Mouse (Mus musculus) limb, embryonic 15.5 days (tissue): Measurements from ENCODE around the gene Adpgk. TPM values are rescaled to one million over a fixed set of nuclear protein-coding genes. Genes with fewer than 3 reads are reported as not detected.

ENCODE experiments used
- ATAC-seq: fragments of 200-750 bp; cut with Nextera tagmentation; 2 replicates; pipeline ENCODE4 v1.8.0; 2017; ENCODE audit warnings: low read depth, moderate TSS enrichment; ENCODE audit not compliant: insufficient number of reproducible peaks, low FRiP score, low TSS enrichment
- H3K27ac ChIP-seq: fragments of 300-500 bp; sonication (generic); 2 replicates; pipeline ENCODE4 v1.5.1; 2015; ENCODE audit warnings: moderate library complexity, mild to moderate bottlenecking, inconsistent platforms
- H3K27me3 ChIP-seq: fragments of 300-500 bp; sonication (generic); 2 replicates; pipeline ENCODE4 v1.6.1; 2015; ENCODE audit warnings: inconsistent platforms
- H3K36me3 ChIP-seq: fragments of 300-500 bp; sonication (generic); 2 replicates; pipeline ENCODE4 v1.6.1; 2015; ENCODE audit warnings: inconsistent platforms
- H3K4me1 ChIP-seq: fragments of 300-500 bp; sonication (generic); 2 replicates; pipeline ENCODE4 v1.6.1; 2015; ENCODE audit warnings: inconsistent platforms
- H3K4me2 ChIP-seq: fragments of 300-500 bp; sonication (generic); 2 replicates; pipeline ENCODE4 v1.6.1; 2015; ENCODE audit warnings: mild to moderate bottlenecking, inconsistent platforms
- H3K4me3 ChIP-seq: fragments of 300-500 bp; sonication (generic); 2 replicates; pipeline ENCODE4 v1.5.1; 2015; ENCODE audit warnings: mild to moderate bottlenecking, inconsistent platforms
- H3K9ac ChIP-seq: fragments of 300-500 bp; sonication (generic); 2 replicates; pipeline ENCODE4 v1.6.1; 2015; ENCODE audit warnings: inconsistent platforms
- H3K9me3 ChIP-seq: fragments of 300-500 bp; sonication (generic); 2 replicates; pipeline ENCODE4 v1.6.1; 2016; ENCODE audit warnings: inconsistent platforms
- WGBS: fragments of 180-500 bp; shearing (Covaris S2); methylation state at CpG from one replicate; pipeline ENCODE4 v1.1.7; 2015; 5-methylcytosine and 5-hydroxymethylcytosine counted together
- polyA plus RNA-seq: library from polyadenylated mRNA; unstranded; fragments of >200 nt; fragmentation: Nextera tagmentation; extraction: Ambion mirVana; gene quantifications from 2 replicates; pipeline ENCODE4 v1.2.1, GENCODE M21; 2015

Gene Adpgk
- 42.8 and 44.3 TPM in 2 replicates for polyA plus RNA-seq

DNA sequence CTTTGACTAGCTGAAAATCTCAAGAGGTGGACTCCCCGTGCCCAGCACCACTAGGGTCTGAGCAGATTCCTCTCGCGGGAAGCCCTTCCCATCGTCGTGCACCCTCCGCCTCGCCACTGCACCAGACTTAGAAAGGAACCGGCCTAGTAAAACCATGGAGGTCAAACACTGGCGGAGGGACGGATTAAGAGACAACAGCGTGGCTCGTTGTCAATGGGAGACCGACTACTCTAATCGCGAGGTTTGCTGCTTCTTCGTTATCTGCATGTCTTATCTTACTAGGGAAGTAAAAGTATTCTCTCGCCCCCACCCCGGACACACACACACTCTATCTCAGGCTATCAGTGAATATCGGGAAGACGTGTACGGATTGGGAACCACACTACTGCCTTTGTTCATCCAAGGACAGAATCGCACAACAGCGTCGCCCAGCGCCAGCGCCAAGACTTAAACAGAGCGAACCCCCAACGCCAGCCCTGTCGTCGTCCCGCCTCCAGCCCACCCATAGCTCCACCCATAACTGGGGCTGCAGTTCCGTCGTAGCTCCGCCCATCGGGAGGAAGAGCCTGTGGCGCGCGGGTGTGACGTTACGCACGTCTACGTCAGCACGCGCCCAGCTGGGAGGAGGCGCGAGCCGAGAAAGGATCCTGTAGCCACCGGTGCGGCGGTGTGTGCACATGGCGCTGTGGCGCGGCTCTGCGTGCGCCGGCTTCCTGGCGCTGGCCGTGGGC, at the start of gene Adpgk:
TSS of gene Adpgk (plus strand) at position 602 of the 731 bp plus-strand sequence.
- H3K36me3 ChIP-seq, result no peaks in the 10 kb centered on the region
- peak within 1 kb of the TSS; percentile 69 for H3K4me2 ChIP-seq
- H3K27me3 ChIP-seq, result no peaks in the 10 kb centered on the region
- peaks cover 35% of the 10 kb centered on the region for H3K4me1 ChIP-seq
- ATAC-seq, result peak; percentile 99
- peak within 1 kb of the TSS; percentile 88 for H3K27ac ChIP-seq
- 1% methylated on average over 58 of the region's 58 CpGs for WGBS
- peak within 1 kb of the TSS; percentile 85 for H3K4me3 ChIP-seq
- peak within 1 kb of the TSS; percentile 80 for H3K9ac ChIP-seq
- no peaks in the 10 kb centered on the region for H3K9me3 ChIP-seq

DNA sequence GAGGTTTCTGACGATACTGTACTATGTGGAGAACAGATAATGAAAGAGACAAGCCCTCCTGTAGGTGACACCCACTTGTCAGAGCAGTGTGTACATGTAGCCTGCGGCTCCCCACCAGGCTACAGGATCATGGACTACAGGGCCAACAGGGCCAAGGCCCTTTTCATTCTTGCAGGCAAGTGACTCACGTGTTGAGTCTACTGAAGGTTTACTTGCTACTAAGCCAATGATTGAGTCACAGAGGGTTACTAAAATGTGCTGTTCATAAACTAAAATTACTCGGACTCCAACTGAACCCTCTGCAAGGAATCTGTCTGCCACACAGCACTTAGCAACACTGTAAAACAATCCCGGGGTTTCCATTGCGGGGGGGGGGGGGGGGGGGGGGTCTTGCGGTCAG, 46.2 kb upstream of the Adpgk start:
- no peak for ATAC-seq
- H3K4me3 ChIP-seq, result no peak overlapping the region
- H3K9ac ChIP-seq, result no peak overlapping the region
- H3K27ac ChIP-seq, result no peak overlapping the region
- no peaks in the 10 kb centered on the region for H3K27me3 ChIP-seq
- H3K4me1 ChIP-seq, result peaks cover 12% of the 10 kb centered on the region
- H3K9me3 ChIP-seq, result no peaks in the 10 kb centered on the region
- no peak overlapping the region for H3K4me2 ChIP-seq
- 45% methylated on average over 6 of the region's 7 CpGs for WGBS
- no peaks in the 10 kb centered on the region for H3K36me3 ChIP-seq

DNA sequence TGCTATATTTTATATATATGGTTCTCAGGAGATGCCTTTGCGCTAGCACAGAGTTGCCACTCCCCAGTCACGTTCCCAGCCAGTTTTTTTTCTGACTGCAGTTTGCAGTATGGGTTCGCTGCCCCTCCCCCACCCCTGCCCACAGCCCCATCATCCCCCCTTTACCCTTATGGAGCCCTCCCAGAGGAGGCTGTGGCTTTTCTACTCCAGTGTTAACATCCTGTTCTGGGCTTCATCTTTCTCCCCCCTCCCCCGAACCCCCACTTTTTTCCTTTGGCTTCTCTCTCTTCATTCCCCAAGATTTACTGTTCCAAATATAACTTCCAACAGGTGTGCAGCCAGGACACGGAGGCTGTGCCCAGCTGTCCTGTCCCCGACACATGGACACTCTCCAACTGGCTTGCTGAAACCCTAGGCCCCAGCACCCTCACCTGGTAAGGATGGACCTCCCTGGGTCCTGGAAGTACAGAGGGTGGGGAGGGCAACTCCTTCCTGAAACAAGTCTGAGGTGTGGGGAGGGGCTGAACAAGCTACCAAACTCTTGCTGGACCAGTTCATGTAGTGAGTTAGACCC, 44.8 kb upstream of the Adpgk start:
- H3K9ac ChIP-seq, result no peak overlapping the region
- H3K4me2 ChIP-seq, result no peak overlapping the region
- peak; percentile 68; the same call in 1 of the 2 replicates for ATAC-seq
- no peaks in the 10 kb centered on the region for H3K27me3 ChIP-seq
- peak overlapping the region; percentile 33; the same call in 1 of the 2 replicates for H3K27ac ChIP-seq
- H3K36me3 ChIP-seq, result no peaks in the 10 kb centered on the region
- H3K4me1 ChIP-seq, result peaks cover 12% of the 10 kb centered on the region
- H3K4me3 ChIP-seq, result no peak overlapping the region
- 22% methylated on average over 6 of the region's 6 CpGs for WGBS
- no peaks in the 10 kb centered on the region for H3K9me3 ChIP-seq

DNA sequence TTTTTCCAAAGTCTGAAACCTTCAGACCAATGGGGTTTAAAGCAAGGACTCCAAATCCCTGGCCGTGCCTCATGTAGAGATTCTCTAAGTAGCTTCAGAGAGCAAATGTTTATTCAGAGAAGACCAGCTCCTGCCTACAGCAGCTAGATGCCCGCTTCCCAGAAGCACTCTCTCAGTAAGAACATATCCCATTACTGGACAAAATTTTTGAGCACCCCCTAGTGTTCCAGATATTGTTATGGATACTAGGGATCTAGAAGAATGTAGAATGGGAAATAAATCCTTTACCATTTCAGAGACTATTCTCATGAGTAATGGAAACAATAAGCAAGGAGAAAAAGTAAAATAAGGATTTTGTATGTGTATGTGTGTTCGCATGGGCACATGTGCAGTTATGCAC, 42.0 kb upstream of the Adpgk start:
- H3K9me3 ChIP-seq, result no peaks in the 10 kb centered on the region
- no peak overlapping the region for H3K4me3 ChIP-seq
- H3K36me3 ChIP-seq, result no peaks in the 10 kb centered on the region
- H3K27ac ChIP-seq, result no peak overlapping the region
- no peaks in the 10 kb centered on the region for H3K27me3 ChIP-seq
- H3K9ac ChIP-seq, result no peak overlapping the region
- peaks cover 12% of the 10 kb centered on the region for H3K4me1 ChIP-seq
- ATAC-seq, result no peak
- H3K4me2 ChIP-seq, result no peak overlapping the region
- WGBS, result 79% methylated on average over 3 of the region's 3 CpGs

DNA sequence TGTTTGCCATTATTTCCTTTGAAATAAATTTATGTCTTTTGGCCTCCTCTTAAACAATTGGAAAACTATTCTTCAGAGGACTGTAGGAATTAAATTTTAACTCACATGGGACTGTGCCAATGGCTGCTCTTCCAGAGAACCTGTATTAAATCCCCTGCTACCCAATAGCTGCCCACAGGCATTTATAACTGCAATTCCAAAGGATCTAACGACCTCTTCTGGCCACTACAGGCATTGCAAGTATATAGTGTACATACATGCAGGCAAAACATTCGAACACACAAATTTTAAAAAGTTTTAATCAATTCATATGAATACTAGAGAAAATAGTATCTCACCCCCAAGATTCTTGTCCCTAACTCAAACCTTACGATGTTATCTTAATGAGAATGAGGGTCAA, 41.1 kb upstream of the Adpgk start:
- no peaks in the 10 kb centered on the region for H3K9me3 ChIP-seq
- peaks cover 12% of the 10 kb centered on the region for H3K4me1 ChIP-seq
- H3K27me3 ChIP-seq, result no peaks in the 10 kb centered on the region
- H3K27ac ChIP-seq, result no peak overlapping the region
- WGBS, result 60% methylated on average over 3 of the region's 3 CpGs
- no peak overlapping the region for H3K9ac ChIP-seq
- no peak for ATAC-seq
- H3K36me3 ChIP-seq, result no peaks in the 10 kb centered on the region
- H3K4me3 ChIP-seq, result no peak overlapping the region
- H3K4me2 ChIP-seq, result no peak overlapping the region

DNA sequence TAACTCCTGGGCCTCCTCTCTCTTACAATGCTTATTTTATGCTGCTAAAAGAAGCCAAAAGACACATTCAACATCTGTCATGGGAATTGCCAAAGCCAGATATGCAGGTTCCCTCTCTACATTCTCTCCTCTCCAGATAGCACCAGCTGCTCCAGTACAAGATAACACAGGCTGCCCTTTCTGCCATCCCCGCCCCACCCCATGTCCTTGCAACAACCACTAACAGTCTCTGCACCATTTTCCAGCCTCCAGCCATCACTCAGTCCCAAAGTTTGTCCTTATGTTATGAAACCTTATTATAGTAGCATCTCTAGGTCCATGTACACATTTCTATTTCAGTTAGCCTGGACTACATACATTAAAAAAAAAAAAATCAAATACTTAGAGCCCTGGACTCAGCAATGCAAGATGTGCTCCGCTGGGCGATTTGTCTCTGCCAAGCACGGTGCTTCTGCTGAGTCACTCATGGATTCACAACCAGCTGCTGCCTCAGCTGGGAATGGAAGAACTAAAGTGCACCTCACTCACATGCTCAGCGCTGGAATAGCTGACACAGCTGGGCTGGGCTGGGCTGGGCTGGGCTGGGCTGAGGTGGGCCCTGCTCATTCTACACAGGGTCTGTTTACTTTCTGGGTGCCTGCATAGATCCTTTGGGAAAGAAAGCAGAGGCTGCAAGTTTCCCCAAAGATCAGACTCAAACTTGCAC, 36.5 kb upstream of the Adpgk start:
- H3K4me3 ChIP-seq, result no peak overlapping the region
- H3K9me3 ChIP-seq, result no peaks in the 10 kb centered on the region
- no peak overlapping the region for H3K27ac ChIP-seq
- no peak overlapping the region for H3K9ac ChIP-seq
- H3K4me1 ChIP-seq, result peaks cover 4% of the 10 kb centered on the region; the same call in 1 of the 2 replicates
- no peak for ATAC-seq
- no peak overlapping the region for H3K4me2 ChIP-seq
- WGBS, result 67% methylated on average over 5 of the region's 5 CpGs
- H3K27me3 ChIP-seq, result no peaks in the 10 kb centered on the region
- no peaks in the 10 kb centered on the region for H3K36me3 ChIP-seq

DNA sequence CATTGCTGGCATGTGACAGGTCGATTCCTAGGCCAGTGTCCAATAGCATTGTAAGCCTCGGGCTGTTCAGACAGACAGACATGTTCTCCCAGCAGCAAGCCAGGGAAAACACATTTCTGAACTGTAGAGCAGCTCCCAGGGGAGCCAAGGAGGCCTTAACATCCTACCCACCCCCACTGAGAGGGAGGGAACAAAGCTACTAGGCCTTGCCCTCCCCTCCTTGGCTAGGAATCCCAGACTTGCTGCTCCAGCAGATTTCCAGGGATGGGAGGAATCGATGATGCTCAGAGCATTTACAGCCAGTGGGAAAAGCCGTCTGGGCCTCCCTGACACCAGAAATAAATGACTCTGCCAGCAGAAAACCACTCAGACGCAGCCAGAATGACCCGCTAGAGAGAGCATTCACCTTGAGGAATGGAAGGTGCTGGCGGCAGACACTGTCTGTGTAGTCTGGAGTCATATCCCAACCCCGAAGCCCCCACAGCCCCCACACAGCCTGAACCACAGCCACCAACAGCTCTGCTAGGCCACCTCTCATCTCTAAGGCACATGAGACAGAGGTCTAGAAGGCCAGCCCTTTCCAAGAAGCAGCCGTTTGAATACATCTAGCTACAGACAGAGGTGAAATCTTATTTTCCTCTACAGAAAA, 31.4 kb upstream of the Adpgk start:
- ATAC-seq, result no peak
- Histone ChIP-seq H3K36me3 (no peaks in the 10 kb centered on the region), H3K9ac (no peak overlapping the region), H3K27me3 (no peaks in the 10 kb centered on the region), H3K4me1 (peaks cover 18% of the 10 kb centered on the region; the same call in 1 of the 2 replicates), H3K9me3 (no peaks in the 10 kb centered on the region), H3K27ac (0 out of 2 replicates have a peak overlapping the region, but pooled peaks have one; percentile 22), H3K4me2 (no peak overlapping the region), H3K4me3 (no peak overlapping the region)
- WGBS, result 46% methylated on average over 9 of the region's 9 CpGs

DNA sequence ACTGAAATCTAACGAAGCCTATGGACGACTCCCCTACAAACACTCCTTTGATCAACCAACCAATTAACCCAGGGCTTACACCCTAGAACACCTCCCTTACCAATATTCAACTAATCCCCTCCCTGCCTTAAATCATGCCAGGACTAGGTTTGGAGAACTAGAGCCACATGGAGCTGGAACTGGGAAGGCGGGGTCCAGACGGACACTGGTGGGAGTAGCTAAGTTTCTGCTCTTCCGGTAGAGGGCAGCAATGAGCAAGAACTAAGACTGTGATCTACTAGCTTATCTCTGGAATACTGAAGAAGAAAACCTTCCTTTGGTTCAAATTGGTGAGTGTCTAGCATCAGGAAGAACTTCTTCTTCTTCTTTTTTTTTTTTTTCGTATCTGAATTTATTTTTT, 25.0 kb upstream of the Adpgk start:
- no peak overlapping the region for H3K9ac ChIP-seq
- no peak overlapping the region for H3K4me2 ChIP-seq
- no peaks in the 10 kb centered on the region for H3K27me3 ChIP-seq
- H3K4me1 ChIP-seq, result 0 out of 2 replicates have a peak, but pooled peaks cover 9% of the 10 kb centered on the region
- H3K4me3 ChIP-seq, result no peak overlapping the region
- no peak for ATAC-seq
- no peaks in the 10 kb centered on the region for H3K36me3 ChIP-seq
- H3K27ac ChIP-seq, result no peak overlapping the region
- WGBS, result 56% methylated on average over 6 of the region's 6 CpGs
- H3K9me3 ChIP-seq, result no peaks in the 10 kb centered on the region

DNA sequence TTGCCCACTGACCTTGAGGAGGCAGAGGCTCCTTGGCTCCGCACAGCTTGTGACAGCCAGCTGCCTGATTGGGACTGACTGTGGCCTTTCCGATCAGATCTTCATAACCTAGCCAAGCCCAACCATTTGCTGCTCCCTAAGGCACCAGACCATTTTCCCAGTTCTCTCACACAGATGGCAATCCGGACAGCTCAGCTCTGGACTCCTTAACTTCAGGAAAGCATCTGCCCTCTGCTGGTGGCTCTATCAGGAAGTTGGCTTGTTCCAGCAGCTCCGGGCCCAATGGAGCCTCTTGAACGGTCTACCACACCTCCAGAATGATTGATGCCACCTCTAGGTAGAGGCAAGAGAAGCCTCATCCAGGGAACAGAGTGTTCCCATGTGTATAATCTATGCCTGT, 21.6 kb upstream of the Adpgk start:
- Histone ChIP-seq H3K27ac (no peak overlapping the region), H3K27me3 (no peaks in the 10 kb centered on the region), H3K9me3 (no peaks in the 10 kb centered on the region), H3K9ac (no peak overlapping the region), H3K4me1 (0 out of 2 replicates have a peak, but pooled peaks cover 6% of the 10 kb centered on the region), H3K4me3 (no peak overlapping the region), H3K36me3 (no peaks in the 10 kb centered on the region), H3K4me2 (no peak overlapping the region)
- peak; percentile 30; the same call in 1 of the 2 replicates for ATAC-seq
- 20% methylated on average over 5 of the region's 5 CpGs for whole genome bisulfite sequencing

DNA sequence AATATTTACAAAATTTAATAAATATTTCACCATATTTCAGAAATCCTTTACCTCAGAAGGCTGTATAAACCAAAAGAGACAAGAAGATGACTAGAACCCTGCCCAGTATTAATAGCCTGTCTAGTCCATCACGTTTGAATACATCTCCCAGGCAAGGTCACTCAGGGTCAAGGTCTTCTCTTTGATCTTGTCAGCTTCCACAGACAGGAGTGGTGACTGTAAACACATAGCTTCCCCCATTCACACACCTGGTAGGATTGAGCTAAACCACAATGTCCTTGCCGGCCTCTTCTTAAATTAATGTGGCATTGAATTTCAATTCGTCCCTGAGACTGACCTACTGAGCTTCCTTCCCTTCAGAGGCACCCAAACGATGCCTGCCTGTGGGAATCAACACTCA, 20.3 kb upstream of the Adpgk start:
- Histone ChIP-seq H3K4me3 (no peak overlapping the region), H3K4me2 (no peak overlapping the region), H3K4me1 (0 out of 2 replicates have a peak, but pooled peaks cover 6% of the 10 kb centered on the region), H3K27me3 (no peaks in the 10 kb centered on the region), H3K27ac (no peak overlapping the region), H3K36me3 (no peaks in the 10 kb centered on the region), H3K9ac (no peak overlapping the region), H3K9me3 (no peaks in the 10 kb centered on the region)
- ATAC-seq, result no peak
- WGBS, result 25% methylated on average over 4 of the region's 4 CpGs

DNA sequence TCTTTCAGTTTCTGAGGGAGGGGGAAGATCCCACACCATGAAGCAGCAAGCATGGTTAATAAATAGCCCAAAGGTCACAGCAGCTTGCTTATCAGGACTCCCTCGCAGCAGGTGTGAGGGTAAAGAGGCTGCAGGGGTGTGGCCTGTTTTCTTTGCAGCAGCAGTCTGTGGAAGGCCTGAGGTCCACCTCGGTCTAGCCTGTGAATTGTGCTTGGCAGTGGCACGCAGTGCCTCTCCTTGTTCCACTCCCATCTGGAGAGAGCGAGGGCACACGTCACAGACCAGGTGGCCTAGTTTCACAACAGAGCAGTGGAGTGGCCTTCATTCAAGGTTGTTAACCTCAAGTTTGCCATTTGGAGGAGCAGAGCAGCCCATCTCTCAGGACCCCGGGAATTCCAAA, 19.6 kb upstream of the Adpgk start:
- Histone ChIP-seq H3K4me2 (no peak overlapping the region), H3K27ac (no peak overlapping the region), H3K27me3 (no peaks in the 10 kb centered on the region), H3K9me3 (no peaks in the 10 kb centered on the region), H3K9ac (no peak overlapping the region), H3K36me3 (no peaks in the 10 kb centered on the region), H3K4me1 (0 out of 2 replicates have a peak, but pooled peaks cover 6% of the 10 kb centered on the region), H3K4me3 (no peak overlapping the region)
- WGBS, result 49% methylated on average over 6 of the region's 6 CpGs
- no peak for ATAC-seq
